Mouse (Mus musculus): Measurements from ENCODE around the gene Idh3b. TPM values are rescaled to one million over a fixed set of nuclear protein-coding genes. Genes with fewer than 3 reads are reported as not detected.

The Idh3b gene
- polyA plus RNA-seq (2014; fragmentation: Illumina TruSeq; extraction: RNeasy Lipid Tissue Mini Kit (QIAGEN cat#74804); ENCODE audit: low read depth, low replicate concordance) = 114 TPM

DNA sequence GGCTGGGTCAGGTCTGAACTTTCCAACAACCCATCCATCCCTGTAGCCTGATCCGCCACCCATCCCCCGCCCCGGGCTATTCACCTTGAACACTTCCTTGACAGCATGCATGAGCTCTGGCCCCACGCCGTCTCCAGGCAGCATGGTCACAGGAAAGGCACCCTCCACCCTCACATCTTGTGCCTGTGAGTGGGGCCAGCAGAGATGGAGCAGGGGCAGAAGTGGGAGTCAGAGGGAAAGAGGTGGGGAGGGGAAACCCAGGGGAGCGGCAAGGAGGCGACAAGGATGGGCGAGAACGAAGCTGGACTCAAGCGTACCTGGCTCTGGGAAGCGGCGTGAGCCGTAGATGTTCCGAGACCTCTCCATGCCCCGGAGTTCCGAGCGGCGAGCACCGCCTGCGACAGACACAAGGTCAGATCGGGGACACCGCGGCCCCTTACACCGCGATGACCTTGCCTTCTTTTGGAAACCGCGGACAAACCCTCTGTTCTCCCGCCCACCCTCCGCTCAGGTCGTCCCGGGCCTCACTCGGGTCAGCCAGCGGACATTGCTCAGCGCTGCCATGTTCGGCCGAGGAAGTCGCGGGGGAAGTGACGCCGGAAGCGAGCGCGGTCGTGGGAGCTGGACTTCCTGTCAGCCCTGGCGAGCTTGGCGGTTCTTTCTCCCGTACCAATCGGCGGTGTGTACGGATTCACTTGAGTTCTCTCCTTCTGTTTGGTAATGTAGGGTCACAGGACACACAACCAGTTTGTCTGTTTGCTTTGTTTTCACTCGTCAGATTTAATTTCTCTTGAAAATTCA is at the start of gene Idh3b:
Gene Idh3b, minus strand, starts transcription at position 694 of the 801 bp plus-strand sequence.

DNA sequence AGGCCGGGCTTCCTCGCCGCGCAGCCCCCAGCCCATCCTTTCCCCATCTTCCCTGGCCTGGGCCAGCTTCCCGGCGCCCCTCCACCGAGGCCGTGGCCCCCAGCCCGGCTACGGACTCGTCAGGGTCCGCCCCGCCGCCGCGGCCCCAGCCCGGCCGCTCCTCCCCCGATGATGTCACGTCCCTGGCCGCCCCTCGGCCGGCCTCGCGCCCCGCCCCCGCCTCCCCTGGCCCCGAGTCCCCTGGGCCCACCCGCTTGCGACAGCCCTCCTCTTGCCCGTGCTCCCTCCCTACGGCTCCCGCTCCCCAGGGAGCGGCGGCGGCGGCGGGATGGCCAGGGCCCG is 10.6 kb upstream of the Idh3b start, which contains the start of gene Ebf4:
Gene Ebf4, plus strand, starts transcription at position 234 of the 342 bp plus-strand sequence.

DNA sequence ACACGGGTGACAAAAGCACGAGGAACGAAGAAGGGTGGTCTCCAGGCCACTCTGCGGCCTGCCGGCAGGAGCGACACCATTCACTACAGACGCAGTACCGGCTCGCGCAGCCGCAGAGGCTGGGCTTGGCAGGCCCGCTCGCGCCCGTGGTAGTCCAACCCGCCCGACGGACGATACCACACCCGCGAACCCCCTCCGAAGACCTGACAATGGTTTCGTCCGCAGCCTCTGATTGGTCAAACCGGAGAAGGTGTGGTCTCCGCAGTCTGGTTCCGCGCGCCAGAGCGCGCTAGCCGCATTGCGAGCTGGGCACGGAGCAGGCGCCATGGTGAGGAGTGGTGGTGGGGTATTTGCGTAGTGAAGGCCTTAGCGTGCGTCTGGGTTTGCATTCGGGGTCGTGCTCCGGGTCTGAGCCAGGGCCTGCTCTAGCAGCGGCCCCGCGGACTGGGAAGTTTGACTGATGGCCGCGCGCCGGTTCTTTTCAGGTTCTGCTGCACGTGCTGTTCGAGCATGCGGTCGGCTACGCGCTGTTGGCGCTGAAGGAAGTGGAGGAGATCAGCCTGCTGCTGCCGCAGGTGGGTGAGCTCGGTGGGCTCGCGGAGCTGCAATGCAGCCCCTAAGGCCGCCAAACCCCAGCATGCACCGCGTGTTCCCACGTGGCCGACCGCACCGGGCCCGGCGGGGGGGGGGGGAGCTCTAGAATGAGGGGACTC is 10.0 kb downstream of the Idh3b start, which contains the start of gene Nop56:
Gene Nop56, plus strand, starts transcription at position 282 of the 713 bp plus-strand sequence.

Other genes starting within 250 kb of the Idh3b start
- not detected for gene Tgm6, start 172.1 kb downstream of the Idh3b start, polyA plus RNA-seq (2014; fragmentation: Illumina TruSeq; extraction: RNeasy Lipid Tissue Mini Kit (QIAGEN cat#74804); ENCODE audit: low read depth, low replicate concordance)
- gene Snrpb, start 105.1 kb downstream of the Idh3b start, polyA plus RNA-seq (2014; fragmentation: Illumina TruSeq; extraction: RNeasy Lipid Tissue Mini Kit (QIAGEN cat#74804); ENCODE audit: low read depth, low replicate concordance) = 8.1 TPM
- not detected for gene Tmc2, start 89.4 kb downstream of the Idh3b start, polyA plus RNA-seq (2014; fragmentation: Illumina TruSeq; extraction: RNeasy Lipid Tissue Mini Kit (QIAGEN cat#74804); ENCODE audit: low read depth, low replicate concordance)
- 27.9 TPM for gene Nop56, start 10.1 kb downstream of the Idh3b start, polyA plus RNA-seq (2014; fragmentation: Illumina TruSeq; extraction: RNeasy Lipid Tissue Mini Kit (QIAGEN cat#74804); ENCODE audit: low read depth, low replicate concordance)
- gene Ebf4, start 10.6 kb upstream of the Idh3b start, polyA plus RNA-seq (2014; fragmentation: Illumina TruSeq; extraction: RNeasy Lipid Tissue Mini Kit (QIAGEN cat#74804); ENCODE audit: low read depth, low replicate concordance) = not detected
- gene Cpxm1, start 113.0 kb upstream of the Idh3b start, polyA plus RNA-seq (2014; fragmentation: Illumina TruSeq; extraction: RNeasy Lipid Tissue Mini Kit (QIAGEN cat#74804); ENCODE audit: low read depth, low replicate concordance) = not detected
- gene Gm28372, start 120.7 kb upstream of the Idh3b start, polyA plus RNA-seq (2014; fragmentation: Illumina TruSeq; extraction: RNeasy Lipid Tissue Mini Kit (QIAGEN cat#74804); ENCODE audit: low read depth, low replicate concordance) = not detected
- gene 1700020A23Rik, start 120.7 kb upstream of the Idh3b start, polyA plus RNA-seq (2014; fragmentation: Illumina TruSeq; extraction: RNeasy Lipid Tissue Mini Kit (QIAGEN cat#74804); ENCODE audit: low read depth, low replicate concordance) = not detected
- not detected for gene Tmem239, start 121.9 kb upstream of the Idh3b start, polyA plus RNA-seq (2014; fragmentation: Illumina TruSeq; extraction: RNeasy Lipid Tissue Mini Kit (QIAGEN cat#74804); ENCODE audit: low read depth, low replicate concordance)
- 15.7 TPM for gene Vps16, start 139.8 kb upstream of the Idh3b start, polyA plus RNA-seq (2014; fragmentation: Illumina TruSeq; extraction: RNeasy Lipid Tissue Mini Kit (QIAGEN cat#74804); ENCODE audit: low read depth, low replicate concordance)
- 5.1 TPM for gene Pced1a, start 140.2 kb upstream of the Idh3b start, polyA plus RNA-seq (2014; fragmentation: Illumina TruSeq; extraction: RNeasy Lipid Tissue Mini Kit (QIAGEN cat#74804); ENCODE audit: low read depth, low replicate concordance)
- 41.6 TPM for gene Ptpra, start 165.7 kb upstream of the Idh3b start, polyA plus RNA-seq (2014; fragmentation: Illumina TruSeq; extraction: RNeasy Lipid Tissue Mini Kit (QIAGEN cat#74804); ENCODE audit: low read depth, low replicate concordance)